Mouse (Mus musculus) regulatory T cell (primary cell): ENCODE results near the gene Klhl10.

Source experiments
- in situ Hi-C: fragments of 300-600 bp; cut with MboI, MseI; formaldehyde crosslinking; loops from one replicate; pipeline ENCODE4 v1.15.1; 2025; ENCODE audit warnings: high pct_unique_total_duplicates

Gene Klhl10

GRCm38 (mm10) chr11:100408076-100408834 is 33.5 kb upstream of the Klhl10 start:
- in situ Hi-C loops = loop anchor here (5.0 kb wide), 1 partner anchor 41 kb away; no protein-coding TSS in a partner anchor

DNA sequence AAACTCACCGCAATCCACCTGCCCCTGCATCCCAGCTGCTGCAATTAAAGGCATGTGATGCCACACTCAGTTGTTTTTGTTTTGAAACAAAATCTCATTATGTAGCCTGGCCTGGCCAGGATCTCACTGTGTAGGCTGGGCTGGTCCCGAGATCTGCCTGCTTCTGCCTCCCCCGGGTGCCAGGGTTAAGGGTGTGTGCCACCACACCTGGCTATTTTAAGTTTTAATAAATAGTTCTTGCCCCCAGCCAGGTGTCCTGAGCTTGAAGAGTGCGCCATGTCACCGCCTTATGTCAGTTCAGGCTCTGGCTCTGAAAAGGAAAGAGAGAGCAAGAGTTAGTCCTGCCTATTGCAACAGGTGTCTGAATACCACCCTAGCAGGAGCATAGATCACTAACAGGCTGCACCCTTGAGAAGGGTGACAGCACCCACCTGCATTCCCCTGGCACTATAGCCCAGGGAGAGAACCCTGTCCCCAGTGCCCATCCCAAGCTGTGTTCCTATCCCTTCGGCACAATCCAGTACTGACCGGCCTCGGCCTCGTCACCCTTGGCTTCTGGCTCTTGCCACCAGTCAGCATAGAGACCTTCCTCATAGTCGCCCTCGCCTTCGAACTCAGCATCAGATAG is 32.8 kb upstream of the Klhl10 start:
- in situ Hi-C loops = loop anchor here (5.0 kb wide), 1 partner anchor 42 kb away; no protein-coding TSS in a partner anchor

DNA sequence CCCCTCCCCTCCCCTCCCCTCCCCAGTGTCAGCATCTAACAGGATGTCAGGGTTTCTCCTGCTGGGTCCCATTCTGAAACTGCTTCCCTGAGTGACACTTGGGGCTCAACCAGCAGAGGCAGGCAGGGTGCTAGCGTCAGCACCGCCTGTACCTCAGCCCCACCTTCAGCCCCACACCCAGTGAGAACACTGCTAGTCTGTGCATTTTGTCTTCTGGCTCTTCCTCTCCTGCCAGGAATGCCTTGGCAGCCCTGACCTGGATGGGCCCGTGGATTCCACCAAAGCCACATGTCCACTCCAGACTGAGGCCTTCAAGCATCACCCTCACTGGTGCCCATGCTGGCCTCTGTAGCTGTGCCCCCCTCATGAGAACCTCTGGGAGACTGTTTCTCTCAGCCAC is 32.0 kb upstream of the Klhl10 start:
- in situ Hi-C loops = loop anchor here (5.0 kb wide), 1 partner anchor 42 kb away; no protein-coding TSS in a partner anchor

DNA sequence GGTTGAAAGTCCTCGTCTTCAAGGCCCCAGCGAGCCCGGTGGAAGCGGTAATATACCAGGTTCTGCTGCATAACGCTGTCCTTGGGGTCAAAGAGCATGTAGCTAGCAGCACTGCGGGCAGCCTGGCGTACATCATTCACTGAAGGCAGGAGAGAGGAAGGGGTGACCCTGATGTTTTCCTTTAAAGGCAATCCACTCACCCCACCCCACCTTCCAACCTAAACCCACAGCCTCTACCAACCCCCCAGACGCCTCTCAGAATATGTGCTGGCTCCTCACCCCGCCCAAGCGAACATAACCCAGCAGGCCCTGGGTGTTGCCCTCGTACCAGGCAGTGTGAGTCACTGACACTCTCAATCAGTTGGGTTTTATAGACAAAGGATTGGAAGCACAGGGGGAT is 30.0 kb upstream of the Klhl10 start:
- in situ Hi-C loops = no loop called here

DNA sequence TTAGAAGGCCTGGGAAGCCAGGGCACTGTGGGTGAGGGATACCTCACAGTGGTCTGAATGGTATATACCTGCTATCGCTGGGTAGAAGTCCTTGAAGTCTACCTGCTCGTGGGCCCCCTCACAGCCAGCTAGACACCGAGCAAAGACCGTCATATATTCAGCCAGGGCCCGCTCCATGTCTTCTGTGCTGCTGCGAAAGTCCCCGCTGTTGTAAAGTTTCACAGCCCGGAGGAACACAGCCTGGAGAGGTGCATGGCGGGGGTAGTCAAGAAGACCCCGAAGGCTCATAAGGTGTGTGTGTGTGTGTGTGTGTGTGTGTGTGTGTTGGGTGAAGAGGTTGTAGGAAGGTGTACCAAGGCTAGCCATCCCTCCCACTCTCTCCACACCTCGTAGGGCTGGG is 28.2 kb upstream of the Klhl10 start:
- in situ Hi-C loops = no loop called here

GRCm38 (mm10) chr11:100414021-100414913 is 27.4 kb upstream of the Klhl10 start, which contains the start of gene P3h4:
TSS of gene P3h4 (minus strand) at chr11:100414836.
- in situ Hi-C loops = no loop called here

DNA sequence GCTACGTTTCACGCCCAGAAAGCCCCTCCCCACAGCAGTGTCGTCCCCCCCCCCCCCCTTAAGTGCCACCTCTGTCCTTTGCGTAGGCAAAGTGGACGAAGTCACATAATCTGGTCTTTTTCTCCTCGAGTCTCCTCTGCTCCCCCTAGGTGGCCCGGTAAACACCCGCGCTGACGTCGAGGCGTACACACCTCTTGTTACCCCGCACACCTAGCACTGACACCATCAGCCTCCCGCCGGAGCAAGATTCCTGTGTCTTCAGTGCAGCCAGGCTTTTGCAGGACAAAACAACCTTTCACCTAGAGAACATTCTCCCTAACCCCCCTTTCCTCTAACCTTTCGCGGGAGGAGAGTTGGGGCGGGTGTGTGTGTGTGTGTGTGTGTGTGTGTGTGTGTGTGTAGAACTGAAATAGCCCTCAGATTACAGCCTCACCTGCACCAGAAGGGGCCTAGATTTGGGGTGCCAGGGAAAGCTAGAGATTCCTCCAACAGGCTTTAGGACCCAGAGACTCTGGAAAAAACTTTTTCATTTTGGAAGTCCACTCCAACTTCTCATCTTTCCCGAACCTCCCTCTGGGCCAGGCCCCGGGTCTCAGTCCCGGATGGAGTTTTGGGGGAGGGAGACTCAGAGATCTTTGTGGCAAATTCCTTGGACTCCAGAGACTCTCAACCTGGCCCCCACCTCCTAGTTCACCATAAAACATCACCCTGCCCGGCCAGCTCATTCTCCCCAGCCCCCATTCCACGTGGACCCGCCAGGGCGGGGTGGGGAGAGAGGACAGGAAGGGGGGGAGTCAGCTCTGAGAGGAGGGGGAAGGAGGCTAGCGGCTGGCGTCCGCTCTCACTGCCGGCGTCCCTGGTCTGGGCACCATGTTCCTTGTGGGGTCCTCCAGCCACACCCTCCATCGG is 26.5 kb upstream of the Klhl10 start, which contains the start of gene Fkbp10:
TSS of gene Fkbp10 (plus strand) at position 784 of the 909 bp plus-strand sequence.
- in situ Hi-C loops = no loop called here

GRCm38 (mm10) chr11:100421537-100421936 is 20.2 kb upstream of the Klhl10 start:
- in situ Hi-C loops = no loop called here

DNA sequence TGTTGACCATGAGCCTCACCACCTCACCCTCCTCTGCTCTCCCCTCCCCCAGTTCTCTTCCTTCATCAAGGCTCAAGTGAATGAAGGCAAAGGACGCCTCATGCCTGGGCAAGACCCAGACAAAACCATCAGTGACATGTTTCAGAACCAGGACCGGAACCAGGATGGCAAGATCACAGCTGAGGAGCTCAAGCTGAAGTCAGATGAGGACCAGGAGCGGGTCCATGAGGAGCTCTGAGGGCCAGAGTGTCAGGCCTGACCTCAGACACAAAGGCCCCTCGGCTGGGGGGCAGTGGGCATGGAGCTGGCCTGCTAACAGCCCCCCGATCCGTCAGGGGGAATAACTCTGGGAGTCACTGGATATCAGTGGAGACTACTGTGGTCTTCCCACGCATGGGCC is 17.9 kb upstream of the Klhl10 start:
- in situ Hi-C loops = no loop called here

- in situ Hi-C loops = no loop called here
Observed at GRCm38 (mm10) chr11:100425851-100426250, 15.9 kb upstream of the Klhl10 start.

DNA sequence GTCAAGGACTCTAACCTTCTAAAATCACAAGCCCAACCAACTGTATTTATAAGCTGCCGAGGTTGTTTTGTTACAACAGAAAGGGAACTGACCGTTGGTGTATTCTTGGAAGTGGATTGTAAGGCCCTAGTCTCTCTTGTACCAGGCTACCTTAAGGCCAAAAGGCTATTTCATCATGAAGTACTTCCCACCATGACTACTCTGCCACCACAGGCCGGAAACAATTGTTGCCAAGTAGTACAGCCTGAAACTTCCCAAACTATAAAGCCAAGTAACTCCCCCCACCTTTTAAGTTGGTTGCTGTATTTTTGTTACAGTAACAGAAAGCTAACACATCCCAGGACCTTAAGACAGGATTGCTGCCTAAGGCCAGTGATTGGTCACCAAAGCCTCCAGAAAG is 14.9 kb upstream of the Klhl10 start:
- in situ Hi-C loops = no loop called here

DNA sequence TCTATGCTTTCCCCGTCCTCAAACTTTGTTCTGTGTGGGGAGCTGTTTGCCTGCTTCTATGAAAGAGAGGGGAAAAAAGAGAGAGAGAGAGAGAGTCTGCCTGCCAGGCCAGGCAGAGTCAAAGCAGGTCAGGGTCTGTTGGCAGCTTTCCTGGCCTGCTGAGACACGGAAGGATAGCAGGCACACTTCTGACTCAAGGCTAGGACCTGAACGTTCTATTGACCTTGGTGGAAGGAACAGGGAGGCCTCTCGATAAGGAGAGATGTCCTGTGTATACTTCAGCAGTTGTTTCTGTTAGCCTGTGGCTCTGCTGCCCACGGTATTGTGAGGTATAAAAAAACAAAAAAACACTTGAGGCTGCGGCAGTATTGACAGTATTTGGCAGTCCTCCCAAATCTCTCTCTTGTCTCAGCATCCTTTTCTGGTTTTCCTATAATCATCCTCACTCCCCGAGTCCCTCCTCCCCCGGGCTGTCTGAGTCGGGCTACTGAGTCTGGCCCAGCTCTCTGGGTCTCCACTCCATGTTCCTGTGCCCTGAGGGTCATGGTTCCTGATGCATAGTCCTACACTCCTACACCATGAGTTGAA is 13.0 kb upstream of the Klhl10 start:
- in situ Hi-C loops = no loop called here

- in situ Hi-C loops = no loop called here
Observed at GRCm38 (mm10) chr11:100430052-100430451, 11.7 kb upstream of the Klhl10 start.

- in situ Hi-C loops = no loop called here
Observed at GRCm38 (mm10) chr11:100432002-100432401, 9.7 kb upstream of the Klhl10 start.

DNA sequence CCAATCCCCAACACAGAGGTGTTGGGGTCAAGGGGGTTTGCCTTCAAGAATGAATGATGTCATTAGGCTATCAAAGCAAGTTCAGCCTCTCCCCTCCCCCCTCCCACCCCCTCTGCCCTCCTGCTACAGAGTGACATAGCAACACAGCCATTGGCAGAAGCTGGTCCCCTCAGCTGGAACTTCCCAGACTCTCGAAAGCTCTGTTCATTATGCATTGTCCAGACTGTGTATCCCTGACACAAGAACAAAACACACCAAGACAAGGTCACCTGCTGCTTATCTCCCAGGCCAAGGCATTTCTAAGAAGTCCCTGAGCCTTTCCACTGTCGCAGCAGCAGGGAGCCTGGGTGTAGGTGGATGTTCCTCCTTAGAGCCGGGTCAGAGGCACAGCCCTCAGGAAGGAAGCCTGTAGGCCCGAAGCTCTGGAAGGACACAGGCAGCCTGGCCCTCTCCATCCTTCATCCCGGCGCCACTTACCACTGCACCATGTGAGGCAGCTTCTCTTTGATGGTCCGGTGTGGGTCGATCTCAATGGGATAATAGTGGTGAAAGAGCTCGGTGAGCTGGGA is 6.0 kb upstream of the Klhl10 start:
- in situ Hi-C loops = no loop called here

DNA sequence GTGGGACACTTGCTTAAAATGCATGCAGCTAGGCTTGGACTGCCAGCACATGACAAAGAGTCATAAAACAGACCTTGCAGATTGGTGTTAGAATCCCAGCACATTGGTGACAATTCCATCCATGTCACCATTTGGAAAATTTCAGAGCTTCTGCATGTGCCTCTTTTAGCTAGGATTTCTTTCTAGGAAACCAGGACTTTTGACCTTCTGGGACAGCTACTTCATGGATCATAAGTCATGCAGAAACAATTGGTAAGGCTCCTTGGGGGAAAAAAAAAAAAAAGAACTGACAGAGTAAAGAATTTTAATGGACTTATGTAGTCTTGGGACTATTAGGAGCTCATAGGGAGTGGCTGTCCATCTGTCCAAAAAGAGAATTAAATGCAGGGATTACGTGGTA is 3.8 kb upstream of the Klhl10 start:
- in situ Hi-C loops = no loop called here

DNA sequence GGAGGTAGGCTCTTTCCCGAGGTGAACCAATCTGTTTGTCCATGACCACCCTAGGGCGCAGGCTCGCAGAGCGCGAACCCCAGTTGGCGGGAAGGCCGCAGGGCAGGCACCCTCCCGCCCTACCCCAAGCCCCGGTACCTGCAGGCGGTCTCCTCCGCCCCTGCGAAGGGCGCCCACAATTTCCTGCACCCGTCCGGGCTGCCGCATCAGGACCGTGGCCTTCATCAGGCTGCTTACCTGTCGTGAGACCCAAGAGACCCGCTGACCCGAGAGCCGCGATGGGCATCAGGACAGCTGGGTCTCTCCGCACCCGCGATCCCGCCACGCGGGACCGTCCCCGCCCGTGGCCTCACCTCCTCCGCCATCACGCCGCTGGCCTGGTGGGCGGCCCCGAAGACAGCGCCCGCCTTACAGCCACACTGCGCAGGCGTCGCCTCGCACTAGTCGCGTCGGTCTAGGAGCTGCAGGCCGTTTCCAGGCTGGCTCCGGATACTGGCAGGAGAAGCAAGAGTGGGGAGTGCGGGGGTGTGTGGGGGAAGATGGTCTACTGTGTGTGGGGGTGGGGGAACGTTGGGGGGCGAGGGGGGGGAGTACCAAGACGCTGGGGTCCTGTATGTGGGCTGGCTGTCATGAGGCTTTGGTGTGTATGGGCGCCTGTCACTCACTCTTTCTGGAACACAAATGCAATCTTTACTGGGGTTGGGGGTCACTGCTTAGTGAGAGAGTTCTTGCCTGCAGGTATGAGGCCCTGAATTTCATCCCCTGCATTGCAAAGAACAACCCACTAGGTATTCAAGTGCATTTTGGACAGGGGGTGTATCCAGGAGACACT is 810 bp upstream of the Klhl10 start:
- in situ Hi-C loops = no loop called here

- in situ Hi-C loops = no loop called here
Observed at GRCm38 (mm10) chr11:100442625-100443024, 908 bp downstream of the Klhl10 start.

DNA sequence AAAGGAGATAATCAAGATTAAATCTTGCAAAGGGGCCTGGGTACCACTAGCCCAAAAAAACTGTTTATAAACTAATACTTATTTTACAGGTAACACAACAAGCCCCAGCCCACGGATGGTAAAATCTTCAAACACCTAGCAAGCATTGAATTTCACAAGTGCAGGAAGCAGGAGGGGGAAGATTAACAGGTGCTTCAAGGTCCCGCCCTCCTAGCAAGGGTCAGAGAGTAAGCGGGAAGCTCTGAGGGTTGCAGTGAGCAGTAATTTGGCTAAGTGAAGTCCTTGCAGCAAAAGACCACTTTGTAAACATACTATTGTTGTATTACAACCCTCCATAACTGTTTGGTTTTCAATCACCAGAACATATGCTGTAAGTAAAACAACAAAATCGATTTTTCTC is 15.5 kb downstream of the Klhl10 start:
- in situ Hi-C loops = no loop called here
